Mouse (Mus musculus) liver, postnatal 0 days (tissue): Measurements from ENCODE around the gene Fam206a. TPM values are rescaled to one million over a fixed set of nuclear protein-coding genes. Genes with fewer than 3 reads are reported as not detected.

ENCODE experiments used
- ATAC-seq: fragments of 200-750 bp; cut with Nextera tagmentation; 2 replicates; pipeline ENCODE4 v1.8.0; 2017; ENCODE audit warnings: mild to moderate bottlenecking, moderate library complexity
- DNase-seq: peaks from one replicate; pipeline ENCODE4 v3.0.0-alpha.2; 2016
- H3K27ac ChIP-seq: fragments of 300-500 bp; sonication (generic); 2 replicates; pipeline ENCODE4 v1.5.1; 2014; ENCODE audit warnings: antibody characterized with exemption, moderate library complexity, mild to moderate bottlenecking, low read depth
- H3K27me3 ChIP-seq: fragments of 300-500 bp; sonication (generic); 2 replicates; pipeline ENCODE4 v1.6.1; 2014; ENCODE audit warnings: low read length, control low read depth, mixed read lengths; ENCODE audit not compliant: insufficient read depth
- H3K36me3 ChIP-seq: fragments of 300-500 bp; sonication (generic); replicated peaks from 2 replicates; pipeline ENCODE4 v1.6.1; 2014; ENCODE audit warnings: mild to moderate bottlenecking, control low read depth, low read length, moderate library complexity, mixed read lengths; ENCODE audit not compliant: insufficient read depth
- H3K4me1 ChIP-seq: fragments of 300-500 bp; sonication (generic); 2 replicates; pipeline ENCODE4 v1.6.1; 2014; ENCODE audit warnings: antibody characterized with exemption, mild to moderate bottlenecking, control low read depth; ENCODE audit not compliant: insufficient read depth
- H3K4me2 ChIP-seq: fragments of 300-500 bp; sonication (generic); 2 replicates; pipeline ENCODE4 v1.6.1; 2014; ENCODE audit warnings: low read depth, mild to moderate bottlenecking, low read length, moderate library complexity, mixed read lengths
- H3K4me3 ChIP-seq: fragments of 300-500 bp; sonication (generic); 2 replicates; pipeline ENCODE4 v1.5.1; 2014; ENCODE audit warnings: low read depth, low read length
- H3K9ac ChIP-seq: fragments of 300-500 bp; sonication (generic); replicated peaks from 2 replicates; pipeline ENCODE4 v1.6.1; 2014; ENCODE audit warnings: mild to moderate bottlenecking, moderate library complexity
- H3K9me3 ChIP-seq: fragments of 300-500 bp; sonication (generic); 2 replicates; pipeline ENCODE4 v1.6.1; 2016; ENCODE audit warnings: mild to moderate bottlenecking, control low read depth, low read length, mixed read lengths
- CTCF ChIP-seq: sonication (generic); IDR thresholded peaks from 2 replicates; pipeline ENCODE4 v1.5.1; 2016; ENCODE audit warnings: antibody characterized with exemption, low read depth
- EP300 ChIP-seq: IDR thresholded peaks from 2 replicates; pipeline ENCODE4 v1.6.1; 2016; ENCODE audit warnings: antibody characterized with exemption, low read depth, mild to moderate bottlenecking
- WGBS: fragments of 180-500 bp; shearing (Covaris S2); extraction: QIAGEN DNeasy Blood & Tissue Kit; methylation state at CpG from one replicate; pipeline ENCODE4 v1.1.7; 2014; ENCODE audit not compliant: insufficient replicate concordance; 5-methylcytosine and 5-hydroxymethylcytosine counted together
- polyA plus RNA-seq: library from polyadenylated mRNA; unstranded; fragments of >200 nt; fragmentation: Nextera tagmentation; extraction: Ambion mirVana; gene quantifications from 2 replicates; pipeline ENCODE4 v1.2.1, GENCODE M21; 2015

Gene Fam206a
- polyA plus RNA-seq, result 1.6 and 2.2 TPM in 2 replicates

GRCm38 (mm10) chr4:56801907-56802668 is at the start of gene Fam206a, which contains the start of gene Elp1:
Fam206a (plus strand) TSS chr4:56802345.
Elp1 (minus strand) TSS chr4:56802331.
- WGBS, result 2% methylated on average over 72 of the region's 72 CpGs
- ATAC-seq (peak; percentile 96), DNase-seq (peak; percentile 96)
- H3K4me3 ChIP-seq, result peak within 1 kb of the TSS; percentile 80
- peak within 1 kb of the TSS; percentile 70 for H3K9ac ChIP-seq
- peaks cover 34% of the 10 kb centered on the region for H3K36me3 ChIP-seq
- no peak for TF ChIP-seq CTCF
- TF ChIP-seq EP300, result no peak
- no peaks in the 10 kb centered on the region for H3K27me3 ChIP-seq
- H3K27ac ChIP-seq, result peak within 1 kb of the TSS; percentile 56
- peaks cover 14% of the 10 kb centered on the region for H3K4me1 ChIP-seq
- H3K9me3 ChIP-seq, result no peaks in the 10 kb centered on the region
- peak within 1 kb of the TSS; percentile 85 for H3K4me2 ChIP-seq

- ATAC-seq, result no peak
- WGBS, result 81% methylated on average over 5 of the region's 5 CpGs
- Histone ChIP-seq H3K4me3 (peak overlapping the region; percentile 20; the same call in 1 of the 2 replicates), H3K9me3 (no peaks in the 10 kb centered on the region), H3K36me3 (peaks cover 66% of the 10 kb centered on the region), H3K4me2 (0 out of 2 replicates have a peak overlapping the region, but pooled peaks have one; percentile 3), H3K27me3 (no peaks in the 10 kb centered on the region), H3K9ac (no peak overlapping the region), H3K27ac (no peak overlapping the region), H3K4me1 (no peaks in the 10 kb centered on the region)
- DNase-seq, result no peak
- TF ChIP-seq CTCF, result no peak
- TF ChIP-seq EP300, result no peak
Measured at GRCm38 (mm10) chr4:56756021-56756420, 46.1 kb upstream of the Fam206a start.

- Histone ChIP-seq H3K4me3 (peak overlapping the region; percentile 20; the same call in 1 of the 2 replicates), H3K9me3 (no peaks in the 10 kb centered on the region), H3K9ac (no peak overlapping the region), H3K4me1 (no peaks in the 10 kb centered on the region), H3K27ac (peak overlapping the region; percentile 67), H3K27me3 (no peaks in the 10 kb centered on the region), H3K36me3 (peaks cover 65% of the 10 kb centered on the region), H3K4me2 (peak overlapping the region; percentile 19; the same call in 1 of the 2 replicates)
- no peak for TF ChIP-seq CTCF
- TF ChIP-seq EP300, result no peak
- 67% methylated on average over 10 of the region's 10 CpGs for WGBS
- ATAC-seq, result peak; percentile 84
- peak; percentile 57 for DNase-seq
Measured at GRCm38 (mm10) chr4:56756966-56757600, 45.1 kb upstream of the Fam206a start.

- Histone ChIP-seq H3K4me3 (no peak overlapping the region), H3K9ac (no peak overlapping the region), H3K4me2 (no peak overlapping the region), H3K27ac (no peak overlapping the region), H3K27me3 (no peaks in the 10 kb centered on the region), H3K4me1 (no peaks in the 10 kb centered on the region), H3K36me3 (peaks cover 70% of the 10 kb centered on the region), H3K9me3 (no peaks in the 10 kb centered on the region)
- TF ChIP-seq EP300, result no peak
- TF ChIP-seq CTCF, result no peak
- 78% methylated on average over 1 of the region's 1 CpGs for WGBS
- ATAC-seq, result peak; percentile 57; the same call in 1 of the 2 replicates
- no peak for DNase-seq
Measured at GRCm38 (mm10) chr4:56757693-56758092, 44.5 kb upstream of the Fam206a start.

GRCm38 (mm10) chr4:56767861-56768284 is 34.3 kb upstream of the Fam206a start:
- ATAC-seq, result no peak
- no peak overlapping the region for H3K27ac ChIP-seq
- peaks cover 58% of the 10 kb centered on the region for H3K36me3 ChIP-seq
- 33% methylated on average over 4 of the region's 5 CpGs for WGBS
- H3K27me3 ChIP-seq, result no peaks in the 10 kb centered on the region
- no peak overlapping the region for H3K4me2 ChIP-seq
- H3K4me3 ChIP-seq, result no peak overlapping the region
- H3K4me1 ChIP-seq, result no peaks in the 10 kb centered on the region
- no peaks in the 10 kb centered on the region for H3K9me3 ChIP-seq
- TF ChIP-seq EP300 (no peak), CTCF (no peak)
- no peak overlapping the region for H3K9ac ChIP-seq
- DNase-seq, result no peak

GRCm38 (mm10) chr4:56768913-56769312 is 33.2 kb upstream of the Fam206a start:
- no peak for ATAC-seq
- H3K4me1 ChIP-seq, result no peaks in the 10 kb centered on the region
- H3K4me3 ChIP-seq, result no peak overlapping the region
- no peak overlapping the region for H3K27ac ChIP-seq
- H3K4me2 ChIP-seq, result no peak overlapping the region
- no peaks in the 10 kb centered on the region for H3K27me3 ChIP-seq
- H3K9me3 ChIP-seq, result no peaks in the 10 kb centered on the region
- no peak overlapping the region for H3K9ac ChIP-seq
- 82% methylated on average over 7 of the region's 7 CpGs for WGBS
- peaks cover 60% of the 10 kb centered on the region for H3K36me3 ChIP-seq
- TF ChIP-seq CTCF (no peak), EP300 (no peak)
- DNase-seq, result no peak
